Mouse (Mus musculus) cortical plate, adult 2 months (tissue): ENCODE data around the gene Zfp536.

ENCODE experiments used
- CTCF ChIP-seq: fragments of 200-500 bp; IDR thresholded peaks from 2 replicates; pipeline ENCODE4 v1.5.1; 2011; ENCODE audit warnings: mild to moderate bottlenecking, control low read depth, low read length; ENCODE audit not compliant: insufficient read depth; ENCODE audit errors: extremely low read depth
- POLR2A ChIP-seq: fragments of 200-500 bp; IDR thresholded peaks from 2 replicates; pipeline ENCODE4 v1.6.1; 2011; ENCODE audit warnings: mild to moderate bottlenecking, low read length, control low read depth; ENCODE audit not compliant: insufficient read depth; ENCODE audit errors: extremely low read depth

DNA sequence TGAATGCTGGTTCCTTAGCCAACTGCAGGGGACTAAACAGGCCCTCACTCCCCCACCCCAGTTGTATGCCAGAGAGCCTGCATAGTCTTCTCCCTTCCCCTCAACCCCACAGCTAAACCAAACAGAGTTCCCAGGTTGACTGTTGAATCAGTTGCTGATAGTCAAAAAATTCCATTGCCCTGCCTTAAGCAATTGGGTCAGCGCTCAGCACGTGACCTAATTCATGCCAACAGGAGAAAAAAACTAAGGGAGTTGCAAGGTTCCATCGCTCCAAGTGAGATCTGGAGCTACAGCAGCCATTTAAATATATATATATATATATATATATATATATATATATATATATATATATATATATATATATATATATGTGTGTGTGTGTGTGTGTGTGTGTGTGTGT, 192.2 kb downstream of the Zfp536 start:
- TF ChIP-seq CTCF, result no peak
- TF ChIP-seq POLR2A, result no peak
